Mouse (Mus musculus): ENCODE data around the gene Kcnq1. TPM values are rescaled to one million over a fixed set of nuclear protein-coding genes. Genes with fewer than 3 reads are reported as not detected.

Gene Kcnq1
- polyA plus RNA-seq, 1 experiment from 2014 or later = 10.0 TPM

DNA sequence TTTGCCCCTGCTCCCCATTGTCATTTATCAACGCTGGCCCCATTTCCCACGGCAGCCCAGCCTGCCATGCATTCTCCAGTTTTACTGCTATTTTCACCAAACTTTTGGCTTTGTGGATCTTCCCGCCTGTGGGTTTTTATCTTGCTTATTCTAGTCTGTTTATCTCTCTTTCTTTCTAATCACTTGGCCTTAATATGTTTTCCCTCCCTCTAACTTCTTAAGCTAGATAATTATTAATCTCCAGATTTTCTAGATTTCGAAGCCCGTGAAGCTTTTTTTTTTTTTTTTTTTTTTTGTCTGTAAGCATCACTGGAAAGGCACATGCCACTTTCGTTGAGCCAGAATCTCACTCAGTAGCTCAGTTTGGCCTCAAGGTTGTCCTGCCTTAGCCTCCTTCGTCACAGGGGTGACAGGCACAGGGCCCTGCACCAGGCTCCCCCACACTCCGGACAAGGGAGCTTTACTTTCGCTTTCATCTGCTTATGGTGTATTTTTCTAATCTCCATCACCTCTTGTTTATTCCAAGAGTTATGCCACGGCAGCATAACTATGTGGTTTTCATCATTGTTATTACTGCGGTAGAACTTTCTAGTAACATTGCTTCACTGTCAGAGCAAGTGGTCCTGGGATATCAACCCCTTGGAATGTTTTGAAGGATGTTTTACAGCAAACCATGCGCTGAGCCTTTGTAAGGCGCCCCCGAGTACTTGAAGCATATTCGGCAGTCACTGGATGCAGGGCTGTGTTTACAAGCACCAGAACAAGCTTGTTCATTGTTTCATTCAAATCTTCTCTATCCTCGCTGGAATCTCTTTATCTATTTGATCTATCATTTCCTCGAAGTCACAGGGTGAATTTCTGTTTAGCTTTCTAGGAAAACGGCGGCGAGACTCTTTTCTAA is 261.5 kb downstream of the Kcnq1 start:
- Histone ChIP-seq H3K9ac (ENCODE audit: low read length) (peak overlapping the region; percentile 55; the same call in 1 of the 2 replicates), H3K4me2 (ENCODE audit: low read depth, low read length) (peak overlapping the region; percentile 39), H3K4me3 (replicated peaks; ENCODE audit: low read length) (peak overlapping the region; percentile 10), H3K27me3 (ENCODE audit: control insufficient read depth, insufficient read depth, low read length) (no peaks in the 10 kb centered on the region), H3K36me3 (ENCODE audit: control insufficient read depth, insufficient read depth, low read length) (no peaks in the 10 kb centered on the region), H3K4me1 (ENCODE audit: control insufficient read depth, insufficient read depth, low read length) (peaks cover 16% of the 10 kb centered on the region; the same call in 1 of the 2 replicates), H3K9me3 (replicated peaks; ENCODE audit: control insufficient read depth, low read length) (no peaks in the 10 kb centered on the region), H3K27ac (ENCODE audit: low read length) (no peak overlapping the region)
- no peak for ATAC-seq (ENCODE audit: insufficient read depth, low FRiP score)
- 38% methylated on average over 20 of the region's 20 CpGs for WGBS

DNA sequence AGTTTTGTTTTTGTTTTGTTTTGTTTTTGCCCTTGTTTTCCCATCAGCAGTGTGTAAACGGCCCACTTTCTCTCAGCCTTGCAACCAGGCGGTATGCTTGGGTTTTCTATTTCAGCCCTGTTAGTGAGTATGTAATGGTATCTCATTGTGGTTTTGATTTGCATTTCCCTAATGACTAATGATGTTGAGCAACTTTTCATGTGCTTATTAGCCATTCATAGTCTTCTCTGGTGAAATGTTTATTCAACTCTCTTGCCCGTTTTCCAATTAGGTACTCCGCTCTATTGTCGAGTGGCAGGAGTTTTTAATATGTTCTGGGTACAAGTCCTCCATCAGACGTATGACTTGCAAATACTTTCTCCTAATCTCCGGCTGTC is 262.1 kb downstream of the Kcnq1 start:
- H3K9ac ChIP-seq (ENCODE audit: low read length) = no peak overlapping the region
- H3K9me3 ChIP-seq (replicated peaks; ENCODE audit: control insufficient read depth, low read length) = no peaks in the 10 kb centered on the region
- no peak overlapping the region for H3K4me3 ChIP-seq (replicated peaks; ENCODE audit: low read length)
- H3K4me1 ChIP-seq (ENCODE audit: control insufficient read depth, insufficient read depth, low read length) = peaks cover 20% of the 10 kb centered on the region; the same call in 1 of the 2 replicates
- H3K4me2 ChIP-seq (ENCODE audit: low read depth, low read length) = peak overlapping the region; percentile 39; the same call in 1 of the 2 replicates
- no peaks in the 10 kb centered on the region for H3K36me3 ChIP-seq (ENCODE audit: control insufficient read depth, insufficient read depth, low read length)
- no peak overlapping the region for H3K27ac ChIP-seq (ENCODE audit: low read length)
- ATAC-seq (ENCODE audit: insufficient read depth, low FRiP score) = no peak
- no peaks in the 10 kb centered on the region for H3K27me3 ChIP-seq (ENCODE audit: control insufficient read depth, insufficient read depth, low read length)
- 70% methylated on average over 7 of the region's 7 CpGs for WGBS

DNA sequence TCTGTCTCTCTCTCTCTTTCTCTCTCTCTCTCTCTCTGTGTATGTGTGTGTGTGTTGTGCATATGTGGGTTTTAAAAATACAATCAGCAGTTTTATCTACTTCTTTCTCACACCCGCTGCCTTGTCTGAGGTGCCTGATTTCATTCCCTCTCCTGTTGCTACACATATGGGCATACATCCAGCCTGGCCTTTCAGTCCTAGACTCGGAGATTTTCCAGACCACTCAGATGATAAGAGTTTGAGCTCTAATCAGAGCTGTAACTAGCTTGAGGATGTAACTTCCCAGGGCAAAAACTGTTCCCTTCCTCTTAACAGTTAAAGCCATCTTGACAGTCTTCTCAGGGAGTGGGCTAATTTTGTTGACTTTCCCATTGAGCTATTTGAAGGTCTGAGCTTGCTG is 265.2 kb downstream of the Kcnq1 start:
- Histone ChIP-seq H3K9me3 (replicated peaks; ENCODE audit: control insufficient read depth, low read length) (no peaks in the 10 kb centered on the region), H3K27me3 (ENCODE audit: control insufficient read depth, insufficient read depth, low read length) (no peaks in the 10 kb centered on the region), H3K4me3 (replicated peaks; ENCODE audit: low read length) (no peak overlapping the region), H3K4me1 (ENCODE audit: control insufficient read depth, insufficient read depth, low read length) (peaks cover 28% of the 10 kb centered on the region), H3K9ac (ENCODE audit: low read length) (no peak overlapping the region), H3K4me2 (ENCODE audit: low read depth, low read length) (no peak overlapping the region), H3K36me3 (ENCODE audit: control insufficient read depth, insufficient read depth, low read length) (no peaks in the 10 kb centered on the region), H3K27ac (ENCODE audit: low read length) (no peak overlapping the region)
- ATAC-seq (ENCODE audit: insufficient read depth, low FRiP score) = no peak
- 37% methylated on average over 2 of the region's 2 CpGs for WGBS

DNA sequence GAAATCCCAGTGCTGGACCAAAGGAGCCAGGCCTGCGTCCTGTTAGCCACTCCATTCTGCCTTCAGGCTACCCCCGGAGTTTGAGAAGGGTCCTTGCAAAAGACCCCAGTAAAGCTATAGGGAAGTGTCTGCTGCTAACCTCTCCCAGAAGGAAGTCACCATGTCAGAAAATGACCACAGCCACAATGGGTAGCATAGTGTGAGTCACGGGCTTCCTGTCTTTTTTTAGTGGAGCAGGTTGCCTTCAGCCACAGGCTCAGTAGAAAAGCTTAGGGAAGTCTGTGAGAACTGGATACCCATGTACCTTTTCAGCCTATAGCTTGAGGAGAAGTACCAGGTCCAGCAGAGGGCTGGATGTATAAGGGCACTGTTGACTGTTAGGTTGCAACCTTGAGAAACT is 267.1 kb downstream of the Kcnq1 start:
- 70% methylated on average over 3 of the region's 3 CpGs for WGBS
- no peaks in the 10 kb centered on the region for H3K9me3 ChIP-seq (replicated peaks; ENCODE audit: control insufficient read depth, low read length)
- no peak overlapping the region for H3K4me2 ChIP-seq (ENCODE audit: low read depth, low read length)
- H3K4me3 ChIP-seq (replicated peaks; ENCODE audit: low read length) = no peak overlapping the region
- no peaks in the 10 kb centered on the region for H3K36me3 ChIP-seq (ENCODE audit: control insufficient read depth, insufficient read depth, low read length)
- H3K27ac ChIP-seq (ENCODE audit: low read length) = no peak overlapping the region; the same call in 1 of the 2 replicates
- no peak overlapping the region for H3K9ac ChIP-seq (ENCODE audit: low read length)
- H3K4me1 ChIP-seq (ENCODE audit: control insufficient read depth, insufficient read depth, low read length) = peaks cover 18% of the 10 kb centered on the region
- ATAC-seq (ENCODE audit: insufficient read depth, low FRiP score) = no peak
- H3K27me3 ChIP-seq (ENCODE audit: control insufficient read depth, insufficient read depth, low read length) = no peaks in the 10 kb centered on the region

DNA sequence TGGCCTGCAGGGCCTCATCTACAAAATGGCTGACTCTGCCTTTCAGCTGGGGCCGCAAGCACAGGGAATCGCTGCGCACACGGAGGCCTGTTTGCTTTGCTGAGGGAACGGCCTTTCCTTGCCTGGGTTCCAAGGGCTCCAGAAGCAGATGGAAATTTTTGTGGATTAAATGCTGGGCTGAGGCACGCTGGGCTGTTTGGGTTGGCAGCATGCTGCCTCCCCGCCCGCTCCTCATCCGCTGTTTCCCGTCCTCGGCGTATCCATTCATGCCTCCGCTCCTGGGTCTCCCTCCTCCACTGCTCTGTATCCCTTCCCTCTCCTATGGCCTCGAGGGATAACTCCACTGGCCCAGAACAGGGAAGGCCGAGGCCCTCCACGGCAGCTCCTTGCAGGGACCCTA is 269.8 kb downstream of the Kcnq1 start:
- no peak; the same call in 1 of the 2 replicates for ATAC-seq (ENCODE audit: insufficient read depth, low FRiP score)
- peaks cover 18% of the 10 kb centered on the region for H3K4me1 ChIP-seq (ENCODE audit: control insufficient read depth, insufficient read depth, low read length)
- WGBS = 70% methylated on average over 16 of the region's 16 CpGs
- H3K36me3 ChIP-seq (ENCODE audit: control insufficient read depth, insufficient read depth, low read length) = no peaks in the 10 kb centered on the region
- no peak overlapping the region for H3K4me3 ChIP-seq (replicated peaks; ENCODE audit: low read length)
- H3K27ac ChIP-seq (ENCODE audit: low read length) = peak overlapping the region; percentile 63; the same call in 1 of the 2 replicates
- H3K9ac ChIP-seq (ENCODE audit: low read length) = peak overlapping the region; percentile 32; the same call in 1 of the 2 replicates
- no peaks in the 10 kb centered on the region for H3K27me3 ChIP-seq (ENCODE audit: control insufficient read depth, insufficient read depth, low read length)
- no peak overlapping the region for H3K4me2 ChIP-seq (ENCODE audit: low read depth, low read length)
- H3K9me3 ChIP-seq (replicated peaks; ENCODE audit: control insufficient read depth, low read length) = no peaks in the 10 kb centered on the region

DNA sequence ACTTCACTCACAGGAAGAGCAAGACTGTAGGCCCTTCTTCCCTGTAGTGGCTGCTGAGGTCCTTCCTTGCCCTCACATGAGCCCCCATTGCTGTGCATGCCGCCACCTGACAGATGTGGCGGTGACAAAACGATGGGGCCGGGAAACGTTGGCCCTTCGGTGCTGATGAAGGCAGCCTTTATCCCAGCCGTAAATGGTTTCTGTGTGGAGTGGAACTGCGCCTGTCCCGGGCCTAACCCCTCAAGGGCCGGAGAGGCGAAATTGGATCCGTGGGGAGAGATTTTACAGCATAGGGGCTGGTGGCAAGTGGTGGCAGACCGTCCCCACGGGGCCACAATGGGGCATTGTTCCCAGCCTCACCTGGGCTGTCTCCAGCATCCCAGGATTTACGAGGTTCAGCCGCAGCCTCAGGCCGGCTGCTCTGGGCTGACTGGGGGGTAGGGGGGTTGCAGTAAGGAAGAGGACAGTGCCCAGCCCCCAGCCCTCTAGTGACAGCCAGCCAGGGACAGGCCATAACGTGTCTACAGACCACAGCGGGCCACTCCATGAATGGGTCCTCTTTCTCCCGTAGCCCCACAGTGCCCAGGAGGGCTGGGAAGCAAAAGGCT is 274.4 kb downstream of the Kcnq1 start:
- H3K4me3 ChIP-seq (replicated peaks; ENCODE audit: low read length) = no peak overlapping the region
- no peak for ATAC-seq (ENCODE audit: insufficient read depth, low FRiP score)
- WGBS = 74% methylated on average over 20 of the region's 20 CpGs

DNA sequence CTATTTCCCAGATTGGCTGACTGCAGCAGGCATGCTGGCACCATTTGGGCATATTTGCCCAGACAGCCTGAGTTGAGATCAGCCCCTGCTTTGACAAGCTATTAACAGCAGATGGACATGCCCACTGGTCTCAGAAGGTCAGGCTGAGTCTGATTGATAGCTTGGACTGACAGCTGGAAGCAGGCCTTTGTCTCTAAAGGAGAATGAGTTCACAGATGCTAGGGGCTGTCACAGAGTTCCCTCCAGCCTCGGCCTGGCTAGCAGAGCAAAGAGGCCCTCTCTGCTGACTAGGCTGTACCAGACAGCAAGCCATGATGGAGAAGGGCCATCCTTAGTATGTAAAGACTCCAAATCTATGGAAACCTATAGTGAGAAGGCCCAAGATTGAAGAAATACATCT is 280.5 kb downstream of the Kcnq1 start:
- Histone ChIP-seq H3K4me1 (ENCODE audit: control insufficient read depth, insufficient read depth, low read length) (peaks cover 23% of the 10 kb centered on the region), H3K4me3 (replicated peaks; ENCODE audit: low read length) (no peak overlapping the region), H3K27me3 (ENCODE audit: control insufficient read depth, insufficient read depth, low read length) (no peaks in the 10 kb centered on the region), H3K4me2 (ENCODE audit: low read depth, low read length) (no peak overlapping the region), H3K9me3 (replicated peaks; ENCODE audit: control insufficient read depth, low read length) (no peaks in the 10 kb centered on the region), H3K36me3 (ENCODE audit: control insufficient read depth, insufficient read depth, low read length) (no peaks in the 10 kb centered on the region), H3K9ac (ENCODE audit: low read length) (no peak overlapping the region), H3K27ac (ENCODE audit: low read length) (no peak overlapping the region)
- no peak for ATAC-seq (ENCODE audit: insufficient read depth, low FRiP score)
- WGBS = 26% methylated on average over 1 of the region's 1 CpGs

More for the DNA sequence above, 274.4 kb downstream of the Kcnq1 start:
- Histone ChIP-seq H3K36me3 (ENCODE audit: control insufficient read depth, insufficient read depth, low read length) (no peaks in the 10 kb centered on the region), H3K9ac (ENCODE audit: low read length) (no peak overlapping the region), H3K9me3 (replicated peaks; ENCODE audit: control insufficient read depth, low read length) (no peaks in the 10 kb centered on the region), H3K4me1 (ENCODE audit: control insufficient read depth, insufficient read depth, low read length) (peaks cover 5% of the 10 kb centered on the region), H3K27me3 (ENCODE audit: control insufficient read depth, insufficient read depth, low read length) (no peaks in the 10 kb centered on the region), H3K27ac (ENCODE audit: low read length) (no peak overlapping the region), H3K4me2 (ENCODE audit: low read depth, low read length) (no peak overlapping the region)

DNA sequence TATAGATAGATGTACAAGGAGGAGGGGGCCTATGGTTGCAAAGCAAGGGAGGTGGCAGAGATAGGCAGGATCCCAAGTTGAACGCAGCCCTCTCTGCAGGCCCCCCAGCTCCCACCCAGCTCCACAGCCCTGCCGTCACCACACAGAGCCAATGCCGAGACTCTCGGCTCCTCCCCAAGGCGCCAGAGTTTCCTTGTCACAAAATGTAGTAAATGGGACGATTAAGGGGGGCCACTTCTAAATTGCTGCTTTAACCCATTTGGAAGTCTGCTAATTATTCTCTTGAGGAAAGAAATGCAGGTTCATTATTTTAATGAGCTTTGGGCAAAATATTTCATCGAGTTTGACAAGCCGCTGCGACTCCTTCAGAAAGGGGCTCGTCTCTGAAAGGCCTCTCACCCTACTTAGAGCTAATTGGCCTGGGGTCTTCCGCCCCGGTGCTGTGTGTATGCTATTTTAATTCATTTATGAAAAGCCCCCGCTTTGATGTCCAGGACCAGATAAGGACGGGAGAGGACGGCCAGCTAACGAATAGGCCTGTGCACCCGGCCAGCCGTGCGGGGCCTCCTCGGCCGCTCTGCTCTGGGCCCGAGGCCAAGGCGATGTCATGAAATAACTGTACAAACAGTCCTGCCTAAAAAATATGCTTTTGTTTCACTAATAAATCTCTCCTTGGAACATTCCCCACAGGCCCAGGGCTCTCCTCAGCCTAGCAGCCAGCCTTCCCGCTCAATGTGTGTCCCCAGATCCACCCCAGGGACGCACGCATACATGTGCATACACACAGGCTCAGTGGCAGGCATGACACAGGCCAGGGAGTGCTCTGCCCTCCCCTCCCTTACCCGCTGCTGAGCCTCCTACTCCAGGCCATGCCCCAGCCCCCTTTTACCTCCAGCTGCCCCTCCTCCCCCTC is 282.9 kb downstream of the Kcnq1 start:
- peak; percentile 90 for ATAC-seq (ENCODE audit: insufficient read depth, low FRiP score)
- Histone ChIP-seq H3K4me3 (replicated peaks; ENCODE audit: low read length) (no peak overlapping the region), H3K9me3 (replicated peaks; ENCODE audit: control insufficient read depth, low read length) (no peaks in the 10 kb centered on the region), H3K9ac (ENCODE audit: low read length) (peak overlapping the region; percentile 50; the same call in 1 of the 2 replicates), H3K36me3 (ENCODE audit: control insufficient read depth, insufficient read depth, low read length) (no peaks in the 10 kb centered on the region), H3K4me2 (ENCODE audit: low read depth, low read length) (peak overlapping the region; percentile 20), H3K27ac (ENCODE audit: low read length) (peak overlapping the region; percentile 92), H3K27me3 (ENCODE audit: control insufficient read depth, insufficient read depth, low read length) (no peaks in the 10 kb centered on the region), H3K4me1 (ENCODE audit: control insufficient read depth, insufficient read depth, low read length) (peaks cover 23% of the 10 kb centered on the region)
- 30% methylated on average over 27 of the region's 27 CpGs for WGBS
